Comparison of ENCODE assay signal across 18 mouse cellular contexts in the genomic region with DNA sequence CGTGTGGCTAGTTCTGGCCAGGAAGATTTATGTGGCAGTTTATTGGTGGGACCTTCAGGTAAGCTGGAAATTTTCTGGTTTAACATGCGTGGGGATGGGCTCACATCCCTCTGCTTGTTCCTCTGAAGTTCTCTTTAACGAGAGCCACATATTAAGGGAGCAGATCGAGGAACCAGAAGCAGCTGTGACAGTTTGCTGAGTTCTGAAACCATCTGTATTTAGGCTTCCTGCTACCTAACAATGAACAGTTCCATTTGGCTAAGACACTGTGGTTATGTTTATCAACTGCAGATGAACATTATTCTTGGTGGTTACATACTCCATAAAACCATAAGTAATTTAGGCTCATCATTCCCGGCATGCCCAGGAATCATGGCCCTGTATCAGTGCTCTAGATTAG.
"Had no signal": no experiment of that assay in that cellular context is flagged by ENCODE, and none has a peak within 500 bp of the region (broad histone marks: within the 10 kb centered on the region; RNA-seq: fewer than 3 reads in every experiment).

No protein-coding gene starts in this region.

- ATAC-seq: intestine, postnatal 0 days; liver, postnatal 0 days; lung, postnatal 0 days; midbrain, embryonic 13.5 days; midbrain, embryonic 16.5 days had no signal

- H3K36me3 ChIP-seq: limb, embryonic 15.5 days; midbrain, embryonic 10.5 days; midbrain, embryonic 13.5 days; neural tube, embryonic 12.5 days; neural tube, embryonic 15.5 days; stomach, embryonic 15.5 days had no signal

- DNase-seq: kidney, adult 2 months; kidney, postnatal 25 days; liver, postnatal 0 days; lung, embryonic 14.5 days; right cerebral cortex, postnatal 25 days; spleen, adult 18-20 months; thymus, postnatal 25 days had no signal

- H3K27me3 ChIP-seq: limb, embryonic 15.5 days; megakaryocyte, embryonic 14.5 days; midbrain, embryonic 13.5 days; neural tube, embryonic 12.5 days; neural tube, embryonic 15.5 days; stomach, embryonic 15.5 days had no signal

- H3K4me2 ChIP-seq: limb, embryonic 15.5 days; liver, embryonic 11.5 days; lung, embryonic 14.5 days; midbrain, embryonic 13.5 days; neural tube, embryonic 12.5 days; neural tube, embryonic 15.5 days; stomach, embryonic 15.5 days had no signal

- H3K4me3 ChIP-seq: limb, embryonic 15.5 days; megakaryocyte, embryonic 14.5 days; midbrain, embryonic 10.5 days; midbrain, embryonic 13.5 days; neural tube, embryonic 12.5 days; neural tube, embryonic 15.5 days; stomach, embryonic 15.5 days had no signal
